Mouse (Mus musculus) layer of hippocampus, postnatal 36 days (tissue): ENCODE data around the gene Cyp4a32. TPM values are rescaled to one million over a fixed set of nuclear protein-coding genes. Genes with fewer than 3 reads are reported as not detected.

Source experiments
- DNase-seq, 2 experiments: peaks; one replicate each; pipeline ENCODE4 v3.0.0; 2022
- total RNA-seq, 2 experiments: library from RNA; stranded (reverse); gene quantifications; 2 replicates each; pipeline ENCODE4 v1.2.3; 2021

Cyp4a32 gene
- total RNA-seq, 2 experiments from 2014 or later: not detected

- peak; percentile 11 for DNase-seq
Observed at GRCm38 (mm10) chr4:115657104-115657866, 56.5 kb downstream of the Cyp4a32 start.

GRCm38 (mm10) chr4:115657867-115658249 is 57.1 kb downstream of the Cyp4a32 start:
- DNase-seq: no peak

GRCm38 (mm10) chr4:115659190-115659589 is 58.4 kb downstream of the Cyp4a32 start:
- DNase-seq: no peak

Other genes starting within 250 kb of the Cyp4a32 start
- not detected for gene Cyp4a12b, start 189.3 kb upstream of the Cyp4a32 start, total RNA-seq
- gene Cyp4a30b, start 148.4 kb upstream of the Cyp4a32 start, total RNA-seq: not detected
- gene Cyp4a14, start 104.8 kb upstream of the Cyp4a32 start, total RNA-seq: not detected
- gene Cyp4a10, start 82.7 kb upstream of the Cyp4a32 start, total RNA-seq: not detected
- gene Cyp4a31, start 37.3 kb upstream of the Cyp4a32 start, total RNA-seq: not detected
- 1 to 10 TPM in 1 of 2 experiments, under 1 TPM in 1; 0.66 to 1.2 TPM for gene Cyp4b1, start 46.8 kb downstream of the Cyp4a32 start, total RNA-seq
- 10 to 100 TPM; 46.9 to 53.8 TPM for gene Efcab14, start 136.8 kb downstream of the Cyp4a32 start, total RNA-seq
- gene Tex38, start 180.0 kb downstream of the Cyp4a32 start, total RNA-seq: not detected
- 10 to 100 TPM; 49.6 to 60.5 TPM for gene Atpaf1, start 183.8 kb downstream of the Cyp4a32 start, total RNA-seq
- 1 to 10 TPM; 4.6 to 5.1 TPM for gene Mob3c, start 227.1 kb downstream of the Cyp4a32 start, total RNA-seq
- 10 to 100 TPM; 43.0 to 45.1 TPM for gene Mknk1, start 238.2 kb downstream of the Cyp4a32 start, total RNA-seq